Mouse (Mus musculus) neutrophil, adult 83 days (primary cell): ENCODE measurements around the gene Oca2. TPM values are rescaled to one million over a fixed set of nuclear protein-coding genes. Genes with fewer than 3 reads are reported as not detected.

Experiments
- total RNA-seq, 2 experiments: library from RNA; stranded (reverse); gene quantifications; one replicate each; pipeline ENCODE4 v1.2.4; 2023

Gene Oca2
- total RNA-seq: not detected

GRCm38 (mm10) chr7:56239543-56239942, at the start of gene Oca2:
Oca2 (plus strand) TSS chr7:56239760.

Other genes starting within 250 kb of the Oca2 start
- 1 to 10 TPM; 1.8 to 4.8 TPM for gene Nipa1, start 219.8 kb upstream of the Oca2 start, total RNA-seq
- gene Herc2, start 189.6 kb upstream of the Oca2 start, total RNA-seq: 10 to 100 TPM; 43.7 to 45.5 TPM